Mouse (Mus musculus): ENCODE measurements around the gene Vat1l. TPM values are rescaled to one million over a fixed set of nuclear protein-coding genes. Genes with fewer than 3 reads are reported as not detected.

Vat1l gene
- polyA plus RNA-seq (2012; rRNA removed): 0.18 and 0.25 TPM in 2 replicates

GRCm38 (mm10) chr8:114205221-114205901 is at the start of gene Vat1l:
Gene Vat1l (plus strand): TSS chr8:114205612.
- H3K4me1 ChIP-seq (ENCODE audit: control insufficient read depth, insufficient read depth, insufficient read length, low read length): no peaks in the 10 kb centered on the region; the same call in 1 of the 2 replicates
- 2% methylated on average over 39 of the region's 39 CpGs for WGBS
- TF ChIP-seq CTCF (IDR thresholded peaks at IDR 0.05; ENCODE audit: extremely low read depth, insufficient read length, insufficient replicate concordance, low read depth, low read length): no peak
- H3K4me3 ChIP-seq (ENCODE audit: low read depth, low read length): peak within 1 kb of the TSS; percentile 3; the same call in 1 of the 2 replicates
- H3K36me3 ChIP-seq (ENCODE audit: control insufficient read depth, insufficient read depth, low read length): no peaks in the 10 kb centered on the region
- H3K27me3 ChIP-seq (ENCODE audit: control insufficient read depth, insufficient read depth, low read length): peaks cover 5% of the 10 kb centered on the region; the same call in 1 of the 2 replicates
- no peak within 1 kb of the TSS for H3K27ac ChIP-seq (ENCODE audit: insufficient read depth, low read depth, low read length)

GRCm38 (mm10) chr8:114158586-114158985 is 46.8 kb upstream of the Vat1l start:
- WGBS: 56% methylated on average over 2 of the region's 2 CpGs
- Histone ChIP-seq H3K27me3 (ENCODE audit: control insufficient read depth, insufficient read depth, low read length) (no peaks in the 10 kb centered on the region), H3K36me3 (ENCODE audit: control insufficient read depth, insufficient read depth, low read length) (no peaks in the 10 kb centered on the region; the same call in 1 of the 2 replicates), H3K27ac (ENCODE audit: insufficient read depth, low read depth, low read length) (no peak overlapping the region), H3K4me1 (ENCODE audit: control insufficient read depth, insufficient read depth, insufficient read length, low read length) (no peaks in the 10 kb centered on the region), H3K4me3 (ENCODE audit: low read depth, low read length) (no peak overlapping the region)
- no peak for TF ChIP-seq CTCF (IDR thresholded peaks at IDR 0.05; ENCODE audit: extremely low read depth, insufficient read length, insufficient replicate concordance, low read depth, low read length)
- no peak for TF ChIP-seq POLR2A (IDR thresholded peaks at IDR 0.05; ENCODE audit: low read depth, low read length)

GRCm38 (mm10) chr8:114159666-114160065 is 45.7 kb upstream of the Vat1l start:
- H3K36me3 ChIP-seq (ENCODE audit: control insufficient read depth, insufficient read depth, low read length): no peaks in the 10 kb centered on the region
- no peak overlapping the region for H3K27ac ChIP-seq (ENCODE audit: insufficient read depth, low read depth, low read length)
- no peak overlapping the region for H3K4me3 ChIP-seq (ENCODE audit: low read depth, low read length)
- no peaks in the 10 kb centered on the region for H3K27me3 ChIP-seq (ENCODE audit: control insufficient read depth, insufficient read depth, low read length)
- WGBS: 76% methylated on average over 3 of the region's 3 CpGs
- no peaks in the 10 kb centered on the region for H3K4me1 ChIP-seq (ENCODE audit: control insufficient read depth, insufficient read depth, insufficient read length, low read length)
- no peak for TF ChIP-seq CTCF (IDR thresholded peaks at IDR 0.05; ENCODE audit: extremely low read depth, insufficient read length, insufficient replicate concordance, low read depth, low read length)
- TF ChIP-seq POLR2A (IDR thresholded peaks at IDR 0.05; ENCODE audit: low read depth, low read length): no peak

- no peak overlapping the region for H3K27ac ChIP-seq (ENCODE audit: insufficient read depth, low read depth, low read length)
- H3K27me3 ChIP-seq (ENCODE audit: control insufficient read depth, insufficient read depth, low read length): no peaks in the 10 kb centered on the region
- no peak overlapping the region for H3K4me3 ChIP-seq (ENCODE audit: low read depth, low read length)
- 74% methylated on average over 3 of the region's 3 CpGs for WGBS
- no peaks in the 10 kb centered on the region for H3K4me1 ChIP-seq (ENCODE audit: control insufficient read depth, insufficient read depth, insufficient read length, low read length)
- TF ChIP-seq CTCF (IDR thresholded peaks at IDR 0.05; ENCODE audit: extremely low read depth, insufficient read length, insufficient replicate concordance, low read depth, low read length) (no peak), POLR2A (IDR thresholded peaks at IDR 0.05; ENCODE audit: low read depth, low read length) (no peak)
- no peaks in the 10 kb centered on the region for H3K36me3 ChIP-seq (ENCODE audit: control insufficient read depth, insufficient read depth, low read length)
Observed at GRCm38 (mm10) chr8:114163871-114164270, 41.5 kb upstream of the Vat1l start.

GRCm38 (mm10) chr8:114164444-114165096 is 40.8 kb upstream of the Vat1l start:
- no peak overlapping the region for H3K4me3 ChIP-seq (ENCODE audit: low read depth, low read length)
- TF ChIP-seq CTCF (IDR thresholded peaks at IDR 0.05; ENCODE audit: extremely low read depth, insufficient read length, insufficient replicate concordance, low read depth, low read length): no peak
- no peak for TF ChIP-seq POLR2A (IDR thresholded peaks at IDR 0.05; ENCODE audit: low read depth, low read length)
- H3K27me3 ChIP-seq (ENCODE audit: control insufficient read depth, insufficient read depth, low read length): no peaks in the 10 kb centered on the region
- WGBS: 78% methylated on average over 6 of the region's 6 CpGs
- H3K27ac ChIP-seq (ENCODE audit: insufficient read depth, low read depth, low read length): no peak overlapping the region
- H3K36me3 ChIP-seq (ENCODE audit: control insufficient read depth, insufficient read depth, low read length): no peaks in the 10 kb centered on the region
- no peaks in the 10 kb centered on the region for H3K4me1 ChIP-seq (ENCODE audit: control insufficient read depth, insufficient read depth, insufficient read length, low read length)

- Histone ChIP-seq H3K4me1 (ENCODE audit: control insufficient read depth, insufficient read depth, insufficient read length, low read length) (no peaks in the 10 kb centered on the region), H3K4me3 (ENCODE audit: low read depth, low read length) (no peak overlapping the region), H3K27me3 (ENCODE audit: control insufficient read depth, insufficient read depth, low read length) (no peaks in the 10 kb centered on the region), H3K36me3 (ENCODE audit: control insufficient read depth, insufficient read depth, low read length) (no peaks in the 10 kb centered on the region), H3K27ac (ENCODE audit: insufficient read depth, low read depth, low read length) (no peak overlapping the region)
- WGBS: 38% methylated on average over 2 of the region's 2 CpGs
- TF ChIP-seq POLR2A (IDR thresholded peaks at IDR 0.05; ENCODE audit: low read depth, low read length): no peak
- no peak for TF ChIP-seq CTCF (IDR thresholded peaks at IDR 0.05; ENCODE audit: extremely low read depth, insufficient read length, insufficient replicate concordance, low read depth, low read length)
Observed at GRCm38 (mm10) chr8:114165741-114166140, 39.7 kb upstream of the Vat1l start.

- WGBS: 68% methylated on average over 3 of the region's 3 CpGs
- no peak overlapping the region for H3K4me3 ChIP-seq (ENCODE audit: low read depth, low read length)
- no peaks in the 10 kb centered on the region for H3K4me1 ChIP-seq (ENCODE audit: control insufficient read depth, insufficient read depth, insufficient read length, low read length)
- H3K27ac ChIP-seq (ENCODE audit: insufficient read depth, low read depth, low read length): no peak overlapping the region
- no peaks in the 10 kb centered on the region for H3K27me3 ChIP-seq (ENCODE audit: control insufficient read depth, insufficient read depth, low read length)
- TF ChIP-seq CTCF (IDR thresholded peaks at IDR 0.05; ENCODE audit: extremely low read depth, insufficient read length, insufficient replicate concordance, low read depth, low read length): peak; percentile 24; the same call in 1 of the 2 replicates
- TF ChIP-seq POLR2A (IDR thresholded peaks at IDR 0.05; ENCODE audit: low read depth, low read length): no peak
- H3K36me3 ChIP-seq (ENCODE audit: control insufficient read depth, insufficient read depth, low read length): no peaks in the 10 kb centered on the region
Observed at GRCm38 (mm10) chr8:114176721-114177120, 28.7 kb upstream of the Vat1l start.

All from small intestine, adult 2 months (tissue).